Mouse (Mus musculus): ENCODE measurements around the gene Chchd4.

DNA sequence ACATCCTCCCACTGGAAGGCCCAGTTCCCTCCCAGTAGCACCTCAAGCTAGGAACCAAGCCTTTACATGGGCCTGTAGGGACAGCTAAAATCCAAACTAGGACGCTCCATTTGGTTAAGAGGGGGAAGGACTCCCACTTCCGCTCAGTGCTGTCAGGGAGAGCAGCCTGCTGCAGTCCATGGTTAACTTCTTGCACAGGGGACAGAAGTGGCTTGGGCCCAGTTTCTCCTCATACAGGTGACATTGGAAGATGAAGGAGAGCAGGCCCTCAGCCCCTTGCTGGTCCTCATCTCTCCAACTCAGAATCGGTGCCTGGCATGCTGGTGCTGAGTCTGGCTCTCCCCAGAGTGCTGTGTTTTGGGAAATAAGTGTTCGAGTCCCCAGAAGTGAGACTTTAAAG lies 57.2 kb downstream of the Chchd4 start:
- TF ChIP-seq POLR2A (IDR thresholded peaks at IDR 0.05; ENCODE audit: borderline replicate concordance, extremely low read depth, low read depth, low read length): no peak
- TF ChIP-seq CTCF (IDR thresholded peaks at IDR 0.05; ENCODE audit: insufficient read depth, low read length): no peak

Measured in lung, adult 2 months (tissue).